Mouse (Mus musculus) embryonic stem cell, embryonic (primary cell): ENCODE data around the gene Rhoj.

Experiments used
- CTCF ChIA-PET, 4 experiments: fragments of 300-600 bp in 2 of 4; fragments of 350-600 bp in 2 of 4; sonication (Branson Sonifier 250); formaldehyde crosslinking; loops; one replicate each; lab custom pipeline; 2022; ENCODE audit warnings: inconsistent platforms in 2 of 4; lab: Charles Lee
- POLR2A ChIA-PET, 4 experiments: fragments of 300-600 bp in 2 of 4; fragments of 350-600 bp in 2 of 4; sonication (Branson Sonifier 250); formaldehyde crosslinking; loops; one replicate each; lab custom pipeline; 2022; ENCODE audit warnings: antibody characterized with exemption in 4 of 4, inconsistent platforms in 1 of 4; lab: Charles Lee

Gene Rhoj

DNA sequence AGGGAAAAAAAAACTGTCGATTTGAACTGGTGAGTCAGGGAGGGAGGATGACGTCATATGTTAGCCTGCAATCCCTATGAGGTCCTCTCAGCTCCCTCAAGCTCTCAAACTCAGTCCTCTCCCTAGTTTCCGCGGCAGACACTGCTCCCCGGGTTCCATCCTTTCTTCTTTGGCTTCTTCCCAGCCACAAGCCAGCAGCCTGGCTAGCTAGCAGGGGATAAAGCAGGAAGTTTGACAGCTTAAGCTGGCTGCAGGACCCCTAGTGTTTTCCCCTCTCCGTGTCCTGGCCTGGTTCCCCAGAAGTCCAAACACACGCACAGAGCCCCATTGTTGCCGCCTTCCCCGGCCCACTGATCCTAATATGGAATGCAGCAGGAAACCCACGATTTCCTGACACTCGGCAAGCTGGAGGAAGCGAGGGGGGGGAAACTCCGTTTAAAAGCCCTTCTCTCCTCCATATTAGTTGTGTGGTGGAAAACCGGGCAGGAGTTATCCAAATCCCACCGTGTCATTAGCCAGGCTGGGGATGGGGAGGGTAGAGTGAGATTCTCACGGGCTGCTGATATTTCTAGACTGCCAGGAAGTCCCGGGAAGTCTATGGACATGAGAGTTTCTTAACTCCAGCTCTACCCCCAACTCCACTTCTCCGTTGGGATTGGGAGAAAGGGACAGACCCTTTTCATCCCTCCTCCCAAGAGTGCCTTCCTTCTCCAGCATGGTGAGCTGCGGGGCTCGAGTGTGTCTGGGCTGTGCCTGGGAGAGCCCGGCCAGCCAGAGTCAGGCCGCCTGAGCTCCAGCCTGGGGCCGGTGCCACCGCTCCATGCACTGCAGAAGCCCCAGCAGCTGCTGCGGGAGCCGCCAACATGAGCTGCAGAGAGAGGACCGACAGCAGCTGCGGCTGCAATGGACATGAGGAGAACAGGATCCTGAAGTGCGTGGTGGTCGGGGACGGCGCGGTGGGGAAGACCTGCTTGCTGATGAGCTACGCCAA is at the start of gene Rhoj:
Gene Rhoj, plus strand, starts transcription at position 362 of the 991 bp plus-strand sequence.
- POLR2A ChIA-PET = interaction anchor here in 2 of 4 experiments (1.1 to 1.3 kb wide), 3 partner anchors 8 to 97 kb away, joined by 3 to 4 read pairs (median 3); no protein-coding TSS in a partner anchor
- CTCF ChIA-PET = interaction anchor here in 2 of 4 experiments (0.6 kb wide), 2 partner anchors 175 to 812 kb away, joined by 3 to 6 read pairs; no protein-coding TSS in a partner anchor

DNA sequence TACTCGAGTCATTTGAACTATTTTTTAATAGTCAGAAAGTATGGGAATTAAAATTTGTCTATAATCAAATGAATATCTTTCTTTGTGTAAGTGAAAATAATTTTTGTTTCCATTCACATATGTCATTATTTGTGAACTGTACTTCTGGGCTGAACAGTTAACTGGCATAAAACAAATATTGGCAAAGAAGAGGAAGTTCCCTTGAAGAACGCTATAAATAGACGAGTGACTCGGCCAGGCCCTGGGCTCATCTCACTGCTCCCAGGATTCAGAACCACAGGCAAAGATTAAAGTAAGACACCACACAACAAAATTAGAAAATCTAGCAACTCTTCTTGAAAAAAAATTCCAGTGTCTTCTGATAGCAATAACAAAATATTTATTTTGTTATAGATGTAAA is 36.4 kb upstream of the Rhoj start:
- CTCF ChIA-PET = no interaction called here
- POLR2A ChIA-PET = no interaction called here

- POLR2A ChIA-PET = interaction anchor here in 1 of 4 experiments (0.6 kb wide), 1 partner anchor 320 kb away, joined by 7 read pairs; the partner anchor contains the start of gene Ppp2r5e
These were observed 32.4 kb upstream of the Rhoj start for GRCm38 (mm10) chr12:75275730-75276129.

DNA sequence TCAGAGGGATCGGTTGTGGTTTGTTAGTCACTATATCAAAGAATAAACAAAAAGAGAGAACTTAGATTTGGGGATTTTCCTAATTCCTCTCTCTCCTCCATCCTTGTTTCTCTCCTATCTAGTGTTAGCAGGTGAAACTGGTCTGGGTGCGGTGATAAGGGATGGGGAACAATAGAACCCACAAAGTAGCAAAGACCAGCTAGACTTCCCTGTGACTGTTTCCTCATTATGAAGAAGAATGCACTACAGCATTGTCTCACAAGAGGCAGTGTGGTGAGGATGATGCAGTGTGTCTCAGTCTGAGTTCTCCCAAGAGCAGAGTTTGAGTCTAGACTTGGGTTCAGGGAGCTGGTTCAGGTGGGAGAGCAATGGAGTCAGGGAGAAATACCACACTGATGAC is 30.7 kb upstream of the Rhoj start:
- ChIA-PET CTCF (no interaction called here), POLR2A (no interaction called here)

More at GRCm38 (mm10) chr12:75275730-75276129, 32.4 kb upstream of the Rhoj start:
- CTCF ChIA-PET = no interaction called here

DNA sequence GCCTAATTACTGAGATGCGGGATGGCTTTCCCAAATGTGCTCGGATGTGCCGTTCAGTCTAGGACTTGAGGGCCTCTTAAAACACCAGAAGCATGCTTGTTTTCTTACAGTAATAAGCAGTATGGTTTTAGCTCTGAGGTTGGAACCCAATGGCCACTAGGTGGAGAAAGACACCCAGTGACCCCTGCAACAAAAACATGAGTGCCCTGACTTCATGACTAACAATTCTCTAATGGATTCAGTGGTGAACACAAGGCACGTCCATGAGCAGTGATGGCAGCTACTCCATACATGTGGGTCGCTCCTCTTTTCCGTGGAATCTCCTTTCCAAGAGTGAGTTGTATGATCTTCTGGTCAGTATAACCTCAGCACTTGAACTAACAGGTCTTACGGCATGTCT is 27.6 kb upstream of the Rhoj start:
- CTCF ChIA-PET = interaction anchor here in 3 of 4 experiments (0.9 to 1.8 kb wide), 5 partner anchors 52 to 960 kb away, joined by 3 to 9 read pairs (median 4); no protein-coding TSS in a partner anchor
- POLR2A ChIA-PET = interaction anchor here in 1 of 4 experiments (0.5 kb wide), 1 partner anchor 1164 kb away, joined by 3 read pairs; no protein-coding TSS in a partner anchor

GRCm38 (mm10) chr12:75283226-75283625 is 24.9 kb upstream of the Rhoj start:
- ChIA-PET POLR2A (no interaction called here), CTCF (no interaction called here)

- ChIA-PET POLR2A (no interaction called here), CTCF (no interaction called here)
These were observed 22.0 kb upstream of the Rhoj start for GRCm38 (mm10) chr12:75286166-75286565.

DNA sequence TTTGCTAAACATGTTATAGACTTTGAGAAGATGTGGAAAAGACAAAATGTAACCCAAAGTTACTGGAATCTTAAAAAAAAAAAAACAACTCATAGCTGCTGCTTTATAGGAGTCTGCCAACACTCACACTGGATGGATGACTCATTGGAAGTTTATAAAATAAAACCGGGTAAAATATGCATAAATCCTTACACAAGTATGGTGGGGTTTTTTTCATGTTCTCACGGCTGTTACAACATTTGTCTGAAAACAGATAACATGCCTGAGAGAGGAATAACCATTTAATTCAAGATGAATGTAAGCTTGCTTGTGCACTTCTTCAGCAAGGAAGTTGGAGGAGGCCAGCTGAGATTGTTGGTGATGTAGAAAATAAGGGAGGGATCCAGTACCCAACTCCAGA is 17.6 kb upstream of the Rhoj start:
- CTCF ChIA-PET = no interaction called here
- POLR2A ChIA-PET = interaction anchor here in 1 of 4 experiments (0.6 kb wide), 1 partner anchor 127 kb away, joined by 7 read pairs; no protein-coding TSS in a partner anchor

DNA sequence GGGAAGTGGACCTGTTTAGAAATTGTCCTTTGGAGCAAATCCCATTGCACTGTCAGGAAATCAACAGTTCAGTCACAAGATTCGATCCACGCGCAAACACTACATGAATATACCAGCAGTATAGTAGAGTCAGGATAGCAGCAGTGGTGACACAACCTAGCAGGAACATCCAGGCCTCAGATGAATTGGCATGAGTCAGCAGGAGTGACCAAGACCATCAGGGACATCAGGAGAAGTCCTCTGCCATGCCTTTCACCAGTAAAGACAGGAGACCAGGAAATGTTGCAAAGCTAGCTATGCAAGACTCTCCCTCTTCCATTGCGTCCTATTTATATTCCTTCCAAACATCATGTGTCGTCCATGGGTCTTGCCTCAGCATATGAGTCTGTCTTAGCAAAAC is 16.6 kb upstream of the Rhoj start:
- CTCF ChIA-PET = no interaction called here
- POLR2A ChIA-PET = no interaction called here

DNA sequence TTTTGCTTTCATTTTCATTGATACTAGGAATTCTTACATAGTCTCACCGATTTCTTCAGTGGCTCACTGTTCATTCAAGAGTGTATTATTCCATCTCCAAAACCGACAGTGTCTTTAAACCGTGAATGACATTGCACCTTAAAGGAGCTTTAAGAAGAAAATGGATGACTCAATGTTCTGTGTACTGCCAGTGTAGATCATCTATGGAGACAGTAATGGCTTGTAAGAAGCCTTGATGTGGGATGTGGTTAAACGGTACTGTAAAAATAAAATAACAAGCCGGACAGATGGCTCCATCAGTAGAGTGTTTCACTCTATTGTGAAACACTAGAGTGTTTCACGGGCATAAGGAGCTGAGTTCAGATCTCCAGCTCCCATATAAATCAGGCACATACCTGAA is 15.2 kb upstream of the Rhoj start:
- ChIA-PET POLR2A (no interaction called here), CTCF (no interaction called here)

GRCm38 (mm10) chr12:75299865-75300264 is 8.3 kb upstream of the Rhoj start:
- CTCF ChIA-PET = no interaction called here
- POLR2A ChIA-PET = interaction anchor here in 1 of 4 experiments (1.3 kb wide), 1 partner anchor 9 kb away, joined by 4 read pairs; the partner anchor contains the start of gene Rhoj

DNA sequence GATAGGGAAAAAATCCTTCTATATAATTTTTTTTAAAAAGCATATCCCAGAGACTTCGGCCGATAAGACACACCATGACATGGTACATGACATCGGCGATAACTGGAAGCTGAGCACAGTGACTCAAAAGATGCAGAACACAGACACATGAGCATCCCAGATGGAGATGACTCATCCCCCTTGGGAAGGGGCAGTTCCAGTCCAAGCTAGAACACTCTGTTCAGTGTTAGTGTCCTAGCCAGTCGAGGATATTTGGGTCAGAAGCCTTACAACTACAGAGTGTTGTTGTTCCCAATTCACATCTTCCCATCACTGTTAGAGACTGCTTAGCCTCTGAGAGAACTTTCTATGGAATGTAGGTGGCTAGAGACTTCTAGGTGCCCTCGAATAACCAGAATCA is 4.0 kb upstream of the Rhoj start:
- ChIA-PET CTCF (no interaction called here), POLR2A (no interaction called here)

DNA sequence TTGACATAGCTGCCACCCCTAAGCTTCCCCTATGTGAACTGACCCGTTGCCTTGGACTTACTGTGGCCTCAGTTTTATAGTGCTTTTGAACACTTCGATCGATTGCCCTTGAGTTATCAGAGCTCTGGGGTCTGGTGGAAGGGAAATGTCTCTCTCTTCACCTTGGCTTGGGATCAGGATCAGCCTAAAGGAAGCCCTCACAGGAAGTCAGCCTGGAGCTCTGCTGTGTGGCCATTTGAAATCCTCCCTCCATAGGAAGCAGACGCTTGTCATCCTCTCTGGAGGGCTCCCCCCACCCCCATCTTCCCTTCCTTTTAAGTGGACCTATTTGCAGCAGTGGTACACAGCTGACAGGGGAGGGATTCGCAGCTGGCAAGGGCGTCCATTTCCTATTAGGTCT is 1.6 kb downstream of the Rhoj start:
- ChIA-PET POLR2A (no interaction called here), CTCF (no interaction called here)

GRCm38 (mm10) chr12:75310766-75311165 is 2.6 kb downstream of the Rhoj start:
- ChIA-PET POLR2A (no interaction called here), CTCF (no interaction called here)

- ChIA-PET POLR2A (no interaction called here), CTCF (no interaction called here)
These were observed 3.8 kb downstream of the Rhoj start for GRCm38 (mm10) chr12:75311879-75312278.

DNA sequence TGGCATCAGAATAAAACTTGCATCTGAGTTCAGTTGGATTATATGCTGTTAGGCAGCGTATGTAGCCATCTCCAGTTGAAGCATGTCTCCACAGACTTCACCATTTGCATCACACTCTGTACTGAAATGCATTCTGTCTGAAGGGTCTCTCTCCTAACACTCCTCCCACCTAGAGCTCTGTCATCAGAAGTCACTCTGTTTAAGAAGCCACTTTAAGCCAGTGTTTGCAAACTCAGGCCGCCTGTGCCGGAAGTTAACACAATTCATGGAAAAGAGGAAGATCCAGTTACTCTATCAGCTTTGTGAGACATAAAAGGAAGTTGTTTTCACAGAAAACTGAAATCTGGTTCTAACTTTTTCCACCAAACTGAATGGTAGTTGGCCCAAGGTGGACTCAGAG is 5.9 kb downstream of the Rhoj start:
- CTCF ChIA-PET = no interaction called here
- POLR2A ChIA-PET = no interaction called here

- ChIA-PET CTCF (interaction anchor here in 1 of 4 experiments (0.6 kb wide), 1 partner anchor 1291 kb away, joined by 3 read pairs; no protein-coding TSS in a partner anchor), POLR2A (no interaction called here)
These were observed 7.7 kb downstream of the Rhoj start for GRCm38 (mm10) chr12:75315851-75316250.

GRCm38 (mm10) chr12:75320441-75320925 is 12.4 kb downstream of the Rhoj start:
- POLR2A ChIA-PET = no interaction called here
- CTCF ChIA-PET = no interaction called here

- CTCF ChIA-PET = no interaction called here
These were observed 13.1 kb downstream of the Rhoj start for GRCm38 (mm10) chr12:75321189-75321588.

GRCm38 (mm10) chr12:75329188-75329587 is 21.1 kb downstream of the Rhoj start:
- ChIA-PET POLR2A (no interaction called here), CTCF (no interaction called here)

More at GRCm38 (mm10) chr12:75321189-75321588, 13.1 kb downstream of the Rhoj start:
- POLR2A ChIA-PET = no interaction called here
